Mouse (Mus musculus) bone marrow, adult 2 months (tissue): ENCODE measurements around the gene Galnt18.

Experiments
- CTCF ChIP-seq: fragments of 200-500 bp; IDR thresholded peaks from 2 replicates; pipeline ENCODE4 v1.5.1; 2011; ENCODE audit warnings: low read length, control low read depth; ENCODE audit not compliant: control insufficient read depth, insufficient read depth
- POLR2A ChIP-seq: fragments of 200-500 bp; IDR thresholded peaks from 2 replicates; pipeline ENCODE4 v1.6.1; 2011; ENCODE audit warnings: low read depth, mild to moderate bottlenecking, control low read depth, low read length, borderline replicate concordance; ENCODE audit not compliant: control insufficient read depth

GRCm38 (mm10) chr7:111771251-111771801 lies 8.5 kb downstream of the Galnt18 start:
- TF ChIP-seq POLR2A (no peak), CTCF (no peak)
